Mouse (Mus musculus) telencephalon, adult 2 months (tissue): ENCODE results near the gene Cbarp.

Experiments
- DNase-seq: peaks from one replicate; pipeline ENCODE4 v3.0.0-alpha.2; 2011; ENCODE audit warnings: low read depth, low spot score

The Cbarp gene

DNA sequence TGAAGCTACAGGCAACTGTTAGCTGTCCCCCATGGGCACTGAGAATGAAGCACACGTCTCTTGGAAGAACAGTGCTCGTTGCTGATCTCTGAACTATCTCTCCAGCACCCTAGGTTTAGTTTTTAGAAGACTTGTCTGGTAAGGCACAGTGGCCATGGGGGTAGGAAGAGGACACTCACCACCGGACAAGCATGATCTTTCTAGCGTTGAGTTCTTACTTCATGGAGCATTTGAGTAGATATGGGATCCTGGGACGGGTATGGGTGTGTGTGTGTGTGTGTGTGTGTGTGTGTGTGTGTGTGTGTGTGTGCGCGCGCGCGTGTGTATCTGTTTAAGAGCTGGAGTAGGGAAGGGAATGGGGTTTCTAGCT lies at the start of gene Cbarp:
Gene Cbarp (minus strand): TSS at position 170 of the 370 bp plus-strand sequence.
- no peak for DNase-seq

- no peak for DNase-seq
Measured at GRCm38 (mm10) chr10:80189999-80190398, 49.4 kb upstream of the Cbarp start.

DNA sequence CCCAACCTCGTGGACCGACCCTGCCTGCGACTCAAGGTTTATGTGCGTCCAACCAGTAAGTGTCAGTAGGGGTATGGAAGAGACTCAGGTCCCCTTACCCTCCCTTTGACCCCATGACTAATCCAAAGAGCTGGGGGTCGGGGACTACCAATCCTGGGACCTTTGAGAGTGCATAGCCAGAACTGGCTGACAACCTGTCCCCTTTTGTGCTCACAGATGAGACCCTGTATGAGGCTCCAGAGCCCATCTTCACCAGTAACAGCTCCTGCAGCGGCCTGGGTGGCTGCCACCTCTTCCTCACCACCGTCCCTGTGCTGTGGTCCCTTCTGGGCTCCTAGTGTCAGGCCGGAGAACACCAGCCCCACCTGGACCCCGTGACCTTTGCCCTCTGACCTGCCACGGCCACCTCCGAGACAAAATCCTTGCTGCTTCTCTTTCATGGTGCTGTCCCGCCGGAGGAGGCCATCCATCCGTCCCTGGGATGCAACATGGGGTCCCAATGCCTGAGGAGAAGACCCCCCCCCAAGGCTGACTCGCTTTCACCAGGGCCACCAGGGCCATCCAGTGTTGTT lies 47.9 kb upstream of the Cbarp start:
- DNase-seq: no peak

DNA sequence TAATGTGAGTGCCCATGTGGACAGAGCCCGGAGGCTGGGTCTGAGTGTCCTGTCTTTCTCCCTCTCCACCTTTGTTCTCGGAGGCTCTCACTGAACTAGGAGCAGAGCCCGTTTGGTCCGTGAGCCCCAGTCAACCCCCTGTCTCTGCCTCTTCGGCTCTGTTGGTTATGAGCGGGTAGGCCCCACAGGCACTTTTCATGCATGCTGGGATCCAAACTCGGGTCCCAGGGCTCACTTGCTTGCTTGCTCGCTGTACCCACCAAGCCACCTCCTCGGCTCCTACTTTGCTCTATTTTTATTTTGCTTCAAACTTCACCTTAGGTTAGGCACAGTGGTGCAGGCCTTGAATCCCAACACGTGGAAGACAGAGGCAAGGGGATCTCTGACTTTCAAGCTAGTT lies 47.1 kb upstream of the Cbarp start:
- no peak for DNase-seq

DNA sequence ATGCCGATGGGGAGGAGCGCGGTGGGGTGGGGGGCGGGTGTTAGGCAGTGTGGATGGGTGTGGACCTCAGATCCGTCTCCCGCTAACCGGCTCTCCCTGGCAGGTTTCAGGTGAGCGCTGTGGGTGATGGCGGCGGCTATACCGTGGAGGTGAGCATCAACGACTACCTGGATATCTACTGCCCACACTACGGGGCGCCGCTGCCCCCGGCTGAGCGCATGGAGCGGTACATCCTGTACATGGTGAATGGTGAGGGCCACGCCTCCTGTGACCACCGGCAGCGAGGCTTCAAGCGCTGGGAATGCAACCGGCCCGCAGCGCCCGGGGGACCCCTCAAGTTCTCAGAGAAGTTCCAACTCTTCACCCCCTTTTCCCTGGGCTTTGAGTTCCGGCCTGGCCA lies 46.0 kb upstream of the Cbarp start:
- no peak for DNase-seq

DNA sequence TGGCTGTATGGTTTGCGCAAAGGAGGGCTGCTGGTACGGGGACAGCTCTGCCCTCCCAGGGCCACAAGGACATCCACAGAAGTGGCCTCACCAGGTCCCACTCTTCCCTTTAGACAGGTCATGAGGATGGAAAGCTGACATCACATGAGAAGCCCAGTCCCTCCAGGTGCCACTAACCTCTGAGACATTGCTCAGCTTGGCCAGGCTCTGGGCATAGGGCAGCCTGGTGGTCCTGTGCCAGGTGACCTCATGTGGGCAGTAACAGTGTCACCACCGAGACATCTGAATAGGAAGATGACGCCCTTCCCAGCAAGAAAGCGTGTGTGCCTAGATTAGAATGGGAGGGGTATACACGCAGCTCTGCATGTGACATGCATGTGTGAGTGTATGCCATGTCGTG lies 41.9 kb upstream of the Cbarp start:
- no peak for DNase-seq

GRCm38 (mm10) chr10:80180823-80181222 lies 40.2 kb upstream of the Cbarp start:
- DNase-seq: no peak

- DNase-seq: no peak
Measured at GRCm38 (mm10) chr10:80180288-80180687, 39.7 kb upstream of the Cbarp start.

DNA sequence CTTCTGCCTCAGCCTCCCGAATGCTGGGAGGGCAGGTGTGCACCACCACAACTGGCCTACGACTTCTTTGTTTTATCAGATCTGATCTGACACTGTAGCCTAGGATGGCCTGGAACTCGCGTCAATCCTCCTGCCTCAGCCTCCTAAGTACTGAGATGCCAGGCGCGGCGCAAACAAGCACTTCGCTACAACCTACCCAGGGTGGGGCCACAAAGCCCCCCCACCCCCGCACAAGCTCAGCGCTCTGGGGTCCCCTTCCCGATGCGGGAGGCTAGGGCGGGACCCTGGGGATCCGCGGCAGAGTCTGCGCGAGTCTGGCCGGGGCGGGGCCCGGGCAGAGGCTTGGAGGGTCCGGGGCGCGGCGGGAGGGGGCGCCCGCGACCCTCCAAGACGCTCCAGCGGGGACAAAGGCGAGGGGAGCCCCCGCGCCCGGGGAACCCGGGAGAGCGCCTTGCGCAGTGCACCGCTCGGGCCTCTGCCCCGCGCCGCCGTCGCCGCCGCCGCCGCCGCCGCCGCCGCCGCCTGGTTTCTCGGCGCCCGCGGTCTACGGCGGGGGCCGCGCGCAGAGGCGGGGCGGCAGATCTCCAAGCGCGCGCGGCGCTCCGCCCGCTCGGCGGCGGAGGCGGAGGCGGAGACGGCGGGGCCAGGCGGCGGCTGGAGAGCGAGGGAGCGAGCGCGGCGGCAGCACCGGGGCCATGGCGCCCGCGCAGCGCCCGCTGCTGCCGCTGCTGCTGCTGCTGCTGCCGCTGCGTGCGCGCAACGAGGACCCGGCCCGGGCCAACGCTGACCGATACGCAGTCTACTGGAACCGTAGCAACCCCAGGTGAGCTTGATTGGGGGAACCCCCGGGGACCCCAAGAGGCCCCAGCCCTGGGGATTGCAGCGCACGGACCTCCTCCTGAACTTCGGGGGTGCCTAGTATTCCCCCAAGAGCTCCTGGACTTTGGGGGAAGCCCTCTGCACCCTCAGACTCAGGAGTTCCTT lies 38.7 kb upstream of the Cbarp start, which contains the start of gene Efna2:
Gene Efna2 (plus strand): TSS at position 415 of the 984 bp plus-strand sequence.
- no peak for DNase-seq

GRCm38 (mm10) chr10:80177441-80178279 lies 37.0 kb upstream of the Cbarp start:
- no peak for DNase-seq

GRCm38 (mm10) chr10:80176270-80176834 lies 35.7 kb upstream of the Cbarp start:
- no peak for DNase-seq

DNA sequence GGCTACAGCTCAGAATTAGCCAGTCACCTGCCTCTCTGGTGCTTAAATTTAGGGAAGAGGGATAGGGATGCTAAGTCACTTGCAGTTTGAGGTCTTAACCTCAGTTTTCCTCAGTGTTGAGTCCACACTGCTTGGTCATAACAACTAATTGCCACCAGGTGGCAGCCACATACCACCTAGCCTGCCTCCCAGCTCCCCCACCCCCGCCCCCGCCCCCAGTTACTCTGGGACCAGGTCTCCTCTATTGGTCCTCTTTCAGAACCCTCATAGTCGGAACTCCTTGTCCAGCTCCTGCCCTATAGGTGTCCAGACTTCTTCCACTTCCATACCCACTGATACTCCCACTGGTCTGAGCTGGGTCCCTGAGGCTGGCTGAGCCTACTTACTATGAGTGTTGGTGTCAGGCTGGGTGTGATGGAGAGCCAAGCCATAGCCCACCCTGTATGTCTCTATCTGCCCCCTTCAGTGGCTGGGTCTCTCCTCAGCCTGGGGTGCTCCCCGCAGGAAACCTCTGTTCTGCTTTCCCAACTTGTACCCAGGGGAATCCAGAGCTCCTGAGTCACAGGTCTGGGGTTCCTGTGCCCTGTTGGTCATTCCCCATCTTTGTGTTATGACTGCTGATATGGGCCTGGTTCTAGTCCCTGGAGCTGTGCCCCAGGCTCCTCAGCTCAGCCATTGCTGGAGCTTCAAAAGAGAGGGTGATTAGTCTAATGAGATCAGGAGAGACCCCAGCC lies 35.1 kb upstream of the Cbarp start:
- DNase-seq: no peak

DNA sequence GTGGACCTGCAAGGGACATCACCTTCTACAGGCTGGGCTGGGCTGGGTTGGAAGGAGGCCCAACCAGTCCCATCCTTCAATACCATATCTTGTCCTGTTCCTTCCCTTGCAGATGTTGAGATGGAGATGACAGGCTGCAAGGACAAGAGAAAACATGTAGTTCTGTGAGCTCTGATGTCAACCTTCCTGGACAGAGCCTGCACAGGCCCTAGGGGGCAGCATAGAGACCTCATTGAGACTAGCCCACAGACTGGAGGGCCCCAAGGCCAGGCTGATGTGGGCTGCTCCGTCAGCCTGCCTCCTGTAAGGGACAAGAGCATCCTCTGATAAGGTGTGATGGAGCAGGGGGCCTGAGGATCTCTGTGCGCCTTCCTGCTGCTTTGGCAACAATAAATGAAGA lies 34.1 kb upstream of the Cbarp start:
- DNase-seq: no peak

- no peak for DNase-seq
Measured at GRCm38 (mm10) chr10:80173955-80174640, 33.5 kb upstream of the Cbarp start.

DNA sequence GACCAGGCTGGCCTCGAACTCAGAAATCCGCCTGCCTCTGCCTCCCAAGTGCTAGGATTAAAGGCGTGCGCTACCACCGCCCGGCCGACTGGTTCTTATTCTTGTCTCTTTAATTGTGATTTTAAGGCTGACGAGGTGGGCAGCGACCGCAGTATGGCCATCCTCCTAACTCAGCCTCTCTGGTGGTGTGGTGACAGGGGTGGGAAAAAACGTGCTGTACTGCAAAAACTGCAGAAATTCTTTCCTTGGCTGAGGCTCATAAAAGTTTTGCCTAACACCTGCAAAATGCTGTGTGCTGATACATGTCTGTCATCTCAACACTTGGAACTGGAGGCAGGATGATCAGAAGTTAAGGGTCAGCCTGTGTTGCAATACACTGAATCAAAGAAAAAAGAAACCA lies 32.7 kb upstream of the Cbarp start:
- no peak for DNase-seq

DNA sequence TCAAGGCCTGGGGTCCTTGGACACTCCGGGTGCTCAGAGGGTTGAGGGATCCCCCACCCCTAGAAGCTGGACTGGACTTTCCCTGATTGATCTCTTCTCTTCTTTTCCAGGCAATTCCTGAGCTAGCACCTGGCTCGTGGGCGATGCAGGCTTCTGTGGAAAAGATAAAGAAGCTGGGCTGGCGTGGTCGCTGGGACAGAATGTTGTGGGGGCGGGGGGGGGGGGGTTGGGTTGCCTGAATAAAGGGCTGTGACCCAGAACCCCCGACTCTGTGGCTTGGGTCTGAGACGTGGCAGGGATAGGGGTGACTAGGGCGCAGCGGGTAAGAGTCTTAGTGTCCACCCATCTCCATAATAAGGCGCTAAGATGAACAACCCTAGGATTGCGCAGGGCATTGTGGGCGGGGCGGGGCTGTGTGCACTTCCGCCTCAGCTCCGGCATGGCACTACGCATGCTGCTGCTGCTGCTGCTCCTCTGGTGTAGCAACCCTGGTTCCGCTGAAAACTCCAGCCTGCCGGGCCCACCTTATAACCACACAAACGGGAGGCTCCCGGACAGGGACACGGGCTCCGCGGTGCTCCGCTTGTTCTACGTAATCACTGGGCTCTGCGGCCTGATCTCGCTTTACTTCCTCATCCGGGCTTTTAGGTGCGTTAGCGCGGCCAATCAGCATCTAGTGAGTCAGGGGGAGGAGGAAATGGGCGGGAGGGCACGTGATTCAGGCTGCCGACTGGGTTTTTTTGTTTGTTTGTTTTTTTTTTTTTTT lies 32.1 kb upstream of the Cbarp start, which contains the start of gene 1600002K03Rik:
Gene 1600002K03Rik (plus strand): TSS at position 418 of the 766 bp plus-strand sequence.
- peak; percentile 90 for DNase-seq

- no peak for DNase-seq
Measured at GRCm38 (mm10) chr10:80171760-80172526, 31.3 kb upstream of the Cbarp start.

- DNase-seq: no peak
Measured at GRCm38 (mm10) chr10:80171252-80171651, 30.6 kb upstream of the Cbarp start.

GRCm38 (mm10) chr10:80170601-80171021 lies 30.0 kb upstream of the Cbarp start:
- no peak for DNase-seq
